In genomic region chr8:123267926-123268656, GRCm38 (mm10) we compare ENCODE assay signal across 13 mouse cellular contexts. TPM values are rescaled to one million over a fixed set of nuclear protein-coding genes. Genes with fewer than 3 reads are reported as not detected.
A peak's percentile ranks its signal among the peaks of the same experiment; 100 is the strongest.
DNase-seq lines count a peak whose midpoint lies in the region; ATAC-seq and TF ChIP-seq lines count a peak whose summit lies in the region.
"Had no signal": no experiment of that assay in that cellular context is flagged by ENCODE, and none has a peak within 500 bp of the region (broad histone marks: within the 10 kb centered on the region; RNA-seq: fewer than 3 reads in every experiment).

No protein-coding gene starts in this region.

- no peak for DNase-seq in heart, adult 8-10 months (ENCODE audit: low spot score)
- peak; percentile 48 for DNase-seq in retina, embryonic 14.5 days (ENCODE audit: low spot score)
- DNase-seq in retina, postnatal 1 day: no peak
- DNase-seq in liver, embryonic 14.5 days (ENCODE audit: low read depth in 3 of 3, low spot score in 3 of 3): no peak
- no peak for DNase-seq in urinary bladder, postnatal 10 days (ENCODE audit: low spot score)
- no peak for DNase-seq in spleen, postnatal 10 days (ENCODE audit: low spot score in 2 of 2)
- DNase-seq in left cerebral cortex, adult 8-10 months (ENCODE audit: low spot score in 2 of 2): no peak
- DNase-seq: cerebellum, postnatal 14 days; heart, adult 2 months; thymus, adult 2 months had no signal

- no peaks in the 10 kb centered on the region for H3K27me3 ChIP-seq in heart, embryonic 13.5 days (replicated peaks)
- no peaks in the 10 kb centered on the region for H3K27me3 ChIP-seq in liver, embryonic 14.5 days (ENCODE audit: control insufficient read depth, insufficient read depth, low read length)

- WGBS in heart, embryonic 13.5 days: 76% methylated on average over 14 of the region's 14 CpGs
- WGBS in liver, embryonic 14.5 days (ENCODE audit: insufficient replicate concordance): 76% methylated on average over 14 of the region's 14 CpGs

- no peak overlapping the region for H3K9ac ChIP-seq in heart, embryonic 13.5 days
- H3K9ac ChIP-seq in liver, embryonic 14.5 days (replicated peaks): no peak overlapping the region

- peaks cover 84% of the 10 kb centered on the region for H3K36me3 ChIP-seq in heart, embryonic 13.5 days
- H3K36me3 ChIP-seq in liver, embryonic 14.5 days (replicated peaks; ENCODE audit: control insufficient read depth, insufficient read depth, low read depth): peaks cover 23% of the 10 kb centered on the region

- H3K9me3 ChIP-seq in heart, embryonic 13.5 days: no peaks in the 10 kb centered on the region
- no peaks in the 10 kb centered on the region for H3K9me3 ChIP-seq in liver, embryonic 14.5 days (ENCODE audit: control insufficient read depth, low read length)

- H3K4me1 ChIP-seq in heart, embryonic 13.5 days: no peaks in the 10 kb centered on the region
- H3K4me1 ChIP-seq in liver, embryonic 14.5 days (replicated peaks; ENCODE audit: control insufficient read depth in 2 of 2, insufficient read depth in 2 of 2, low read length in 1 of 2): no peaks in the 10 kb centered on the region

- no peak; the same call in 1 of the 2 replicates for ATAC-seq in heart, embryonic 13.5 days (ENCODE audit: extremely low read depth, insufficient number of reproducible peaks, low FRiP score, low TSS enrichment)
- ATAC-seq in liver, embryonic 14.5 days (ENCODE audit: insufficient read depth): 0 out of 2 replicates have a peak, but pooled peaks have one; percentile 33
- ATAC-seq: activated CD4-positive, CD25-positive, alpha-beta regulatory T cell, adult 4 months; midbrain, embryonic 16.5 days had no signal

- H3K4me2 ChIP-seq in heart, embryonic 13.5 days: no peak overlapping the region
- H3K4me2 ChIP-seq in liver, embryonic 14.5 days (ENCODE audit: low read depth): no peak overlapping the region

- 0 out of 2 replicates have a peak overlapping the region, but pooled peaks have one; percentile 8 for H3K27ac ChIP-seq in heart, embryonic 13.5 days (replicated peaks)
- H3K27ac ChIP-seq in liver, embryonic 14.5 days: no peak overlapping the region
- H3K27ac ChIP-seq: heart, adult 2 months had no signal

- H3K4me3 ChIP-seq in heart, embryonic 13.5 days: no peak overlapping the region
- H3K4me3 ChIP-seq in liver, embryonic 14.5 days (ENCODE audit: insufficient read depth in 1 of 2, low read depth in 2 of 2, low read length in 2 of 2): no peak overlapping the region
- H3K4me3 ChIP-seq: heart, adult 2 months had no signal

- no peak for TF ChIP-seq CTCF in liver, embryonic 14.5 days (IDR thresholded peaks at IDR 0.05; ENCODE audit: low read depth)

- no peak for TF ChIP-seq EP300 in liver, embryonic 14.5 days (IDR thresholded peaks at IDR 0.05; ENCODE audit: low read depth)

RNA-seq across cellular contexts. Expression of gene Vps9d1, which starts 13.9 kb away (rescaled TPM):
- 18.1 and 18.5 TPM in 2 replicates for polyA plus RNA-seq in heart, embryonic 13.5 days (2015; fragmentation: Nextera tagmentation; extraction: Ambion mirVana)
- 10 to 100 TPM; 25.5 to 35.0 (median 27.5) TPM for total RNA-seq in heart, adult 8-10 months (2022)
- 7.8 and 8.5 TPM in 2 replicates for polyA plus RNA-seq in liver, embryonic 14.5 days (2012; rRNA removed)
- 2.4 and 3.8 TPM in 2 replicates for polyA plus RNA-seq in liver, embryonic 14.5 days (2014; fragmentation: Nextera tagmentation; extraction: Ambion mirVana)
- 10 to 100 TPM; 53.3 to 72.7 (median 58.6) TPM for total RNA-seq in left cerebral cortex, adult 8-10 months (2022)

RNA-seq across cellular contexts. Expression of gene Zfp276, which starts 14.1 kb away (rescaled TPM):
- 12.7 and 13.5 TPM in 2 replicates for polyA plus RNA-seq in heart, embryonic 13.5 days (2015; fragmentation: Nextera tagmentation; extraction: Ambion mirVana)
- total RNA-seq in heart, adult 8-10 months (2022): 10 to 100 TPM in 1 of 4 experiments, 1 to 10 TPM in 3; 8.2 to 10.8 (median 9.2) TPM
- 8.4 and 8.9 TPM in 2 replicates for polyA plus RNA-seq in liver, embryonic 14.5 days (2012; rRNA removed)
- 4.7 and 5.9 TPM in 2 replicates for polyA plus RNA-seq in liver, embryonic 14.5 days (2014; fragmentation: Nextera tagmentation; extraction: Ambion mirVana)
- total RNA-seq in left cerebral cortex, adult 8-10 months (2022): 10 to 100 TPM; 20.0 to 25.7 (median 23.2) TPM

RNA-seq across cellular contexts. Expression of gene Spata2l, which starts 32.1 kb away (rescaled TPM):
- polyA plus RNA-seq in heart, embryonic 13.5 days (2015; fragmentation: Nextera tagmentation; extraction: Ambion mirVana): 3.1 and 3.2 TPM in 2 replicates
- total RNA-seq in heart, adult 8-10 months (2022): 1 to 10 TPM; 4.4 to 7.0 (median 6.0) TPM
- polyA plus RNA-seq in liver, embryonic 14.5 days (2012; rRNA removed): 0.87 and 0.92 TPM in 2 replicates
- 1.5 TPM in 2 replicates for polyA plus RNA-seq in liver, embryonic 14.5 days (2014; fragmentation: Nextera tagmentation; extraction: Ambion mirVana)
- total RNA-seq in left cerebral cortex, adult 8-10 months (2022): 10 to 100 TPM; 54.3 to 61.9 (median 60.4) TPM

RNA-seq across cellular contexts. Expression of gene Cdk10, which starts 43.4 kb away (rescaled TPM):
- polyA plus RNA-seq in heart, embryonic 13.5 days (2015; fragmentation: Nextera tagmentation; extraction: Ambion mirVana): 19.5 and 20.5 TPM in 2 replicates
- total RNA-seq in heart, adult 8-10 months (2022): 10 to 100 TPM; 15.0 to 25.2 (median 20.2) TPM
- polyA plus RNA-seq in liver, embryonic 14.5 days (2012; rRNA removed): 15.4 and 16.3 TPM in 2 replicates
- polyA plus RNA-seq in liver, embryonic 14.5 days (2014; fragmentation: Nextera tagmentation; extraction: Ambion mirVana): 7.2 and 10.1 TPM in 2 replicates
- total RNA-seq in left cerebral cortex, adult 8-10 months (2022): 100 to 1,000 TPM in 1 of 4 experiments, 10 to 100 TPM in 3; 87.5 to 104 (median 91.5) TPM

RNA-seq across cellular contexts. Expression of gene Fanca, which starts 50.3 kb away (rescaled TPM):
- 17.0 and 17.5 TPM in 2 replicates for polyA plus RNA-seq in heart, embryonic 13.5 days (2015; fragmentation: Nextera tagmentation; extraction: Ambion mirVana)
- total RNA-seq in heart, adult 8-10 months (2022): 1 to 10 TPM; 5.3 to 7.8 (median 6.3) TPM
- polyA plus RNA-seq in liver, embryonic 14.5 days (2012; rRNA removed): 22.8 and 24.6 TPM in 2 replicates
- 17.3 and 19.4 TPM in 2 replicates for polyA plus RNA-seq in liver, embryonic 14.5 days (2014; fragmentation: Nextera tagmentation; extraction: Ambion mirVana)
- 1 to 10 TPM; 1.3 to 2.8 (median 2.2) TPM for total RNA-seq in left cerebral cortex, adult 8-10 months (2022)

Comparison
In these comparisons a context has a peak if more than half of its experiments do, and no peak if none do; other contexts are left out.
1. RNA of gene Spata2l, which starts 32.1 kb away (total RNA-seq): 54.3 to 61.9 TPM in left cerebral cortex, adult 8-10 months; 4.4 to 7.0 TPM in heart, adult 8-10 months; every median in the first group is over 4 times any median in the second.